Mouse (Mus musculus): Measurements from ENCODE around the gene Cradd. TPM values are rescaled to one million over a fixed set of nuclear protein-coding genes. Genes with fewer than 3 reads are reported as not detected.

The Cradd gene
- polyA plus RNA-seq, 1 experiment = 4.0 TPM

DNA sequence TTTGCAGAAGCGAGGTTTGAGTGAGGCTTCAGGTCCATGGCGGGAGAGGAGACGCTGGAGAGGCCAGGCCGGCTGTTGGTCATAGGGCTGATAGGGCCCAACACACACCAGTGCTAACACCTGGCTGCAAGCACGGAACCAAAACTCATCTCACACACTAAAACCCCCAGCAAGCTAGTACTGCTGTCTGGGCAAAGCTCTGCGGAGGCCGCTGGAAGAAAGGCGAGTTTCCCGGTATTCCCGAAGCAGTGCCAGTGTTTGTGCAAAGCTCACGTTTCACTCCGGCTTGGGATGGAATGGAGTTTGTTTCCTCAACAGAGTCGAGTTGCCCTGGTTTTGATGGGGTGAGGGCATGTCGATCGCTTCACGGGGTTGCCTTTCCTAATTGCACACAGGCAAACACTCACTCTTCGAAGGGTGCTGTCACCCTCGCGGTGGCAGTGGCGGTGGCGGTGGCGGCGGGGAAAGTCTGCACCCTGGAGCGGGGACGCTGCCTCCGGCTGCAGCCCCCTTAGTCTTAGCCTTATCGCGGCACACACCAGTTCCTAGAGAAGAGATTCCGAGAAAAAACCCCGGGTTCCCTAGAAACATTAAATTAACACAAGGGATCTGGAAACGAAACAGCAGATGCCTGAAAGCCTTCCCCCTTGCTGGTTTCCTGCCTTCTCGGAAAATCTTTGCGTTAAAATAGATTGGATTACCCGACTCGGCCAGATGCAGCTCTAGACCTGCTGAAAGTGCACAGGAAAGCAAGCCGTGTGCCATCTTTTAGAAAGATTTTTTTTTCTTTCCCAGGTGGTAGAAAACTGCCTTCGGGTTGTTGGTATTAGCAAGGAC, 59.2 kb downstream of the Cradd start:
- peak overlapping the region; percentile 68 for H3K27ac ChIP-seq (ENCODE audit: control insufficient read depth, insufficient read depth, low read depth, low read length)
- no peak for TF ChIP-seq POLR2A (IDR thresholded peaks at IDR 0.05; ENCODE audit: control insufficient read depth, low read depth, low read length)
- H3K4me1 ChIP-seq (ENCODE audit: control insufficient read depth, insufficient read depth, low read length) = peaks cover 12% of the 10 kb centered on the region
- H3K36me3 ChIP-seq (ENCODE audit: control insufficient read depth, insufficient read depth, low read length) = no peaks in the 10 kb centered on the region
- peaks cover 5% of the 10 kb centered on the region; the same call in 1 of the 2 replicates for H3K27me3 ChIP-seq (ENCODE audit: control insufficient read depth, insufficient read depth, low read length)
- peak overlapping the region; percentile 90 for H3K4me3 ChIP-seq (ENCODE audit: control insufficient read depth, low read depth, low read length)

DNA sequence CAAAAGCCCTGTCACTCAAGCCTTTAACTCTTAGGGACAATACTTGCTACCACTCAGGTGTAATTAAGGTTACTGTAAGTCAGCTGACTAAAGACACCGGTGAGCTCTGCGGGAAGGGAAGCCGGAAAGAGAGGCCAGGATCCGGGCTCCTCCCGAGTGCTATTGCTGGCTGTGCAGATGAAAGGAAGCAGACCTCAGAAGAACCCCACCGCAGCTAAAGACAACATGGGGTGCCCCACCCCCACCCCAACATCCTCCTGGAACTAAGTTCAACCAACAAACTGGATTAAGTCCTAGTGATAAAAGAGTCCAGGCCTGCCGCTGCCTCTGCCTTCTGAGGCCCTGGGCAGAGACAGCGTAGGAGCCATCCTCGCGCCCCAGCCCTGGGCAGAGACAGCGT, 61.5 kb downstream of the Cradd start:
- H3K4me3 ChIP-seq (ENCODE audit: control insufficient read depth, low read depth, low read length) = no peak overlapping the region
- TF ChIP-seq POLR2A (IDR thresholded peaks at IDR 0.05; ENCODE audit: control insufficient read depth, low read depth, low read length) (no peak), CTCF (IDR thresholded peaks at IDR 0.05; ENCODE audit: control insufficient read depth, insufficient read depth, insufficient replicate concordance, low read depth, low read length) (no peak)
- no peaks in the 10 kb centered on the region for H3K36me3 ChIP-seq (ENCODE audit: control insufficient read depth, insufficient read depth, low read length)
- H3K27ac ChIP-seq (ENCODE audit: control insufficient read depth, insufficient read depth, low read depth, low read length) = no peak overlapping the region
- H3K27me3 ChIP-seq (ENCODE audit: control insufficient read depth, insufficient read depth, low read length) = peaks cover 5% of the 10 kb centered on the region; the same call in 1 of the 2 replicates
- H3K4me1 ChIP-seq (ENCODE audit: control insufficient read depth, insufficient read depth, low read length) = peaks cover 10% of the 10 kb centered on the region

DNA sequence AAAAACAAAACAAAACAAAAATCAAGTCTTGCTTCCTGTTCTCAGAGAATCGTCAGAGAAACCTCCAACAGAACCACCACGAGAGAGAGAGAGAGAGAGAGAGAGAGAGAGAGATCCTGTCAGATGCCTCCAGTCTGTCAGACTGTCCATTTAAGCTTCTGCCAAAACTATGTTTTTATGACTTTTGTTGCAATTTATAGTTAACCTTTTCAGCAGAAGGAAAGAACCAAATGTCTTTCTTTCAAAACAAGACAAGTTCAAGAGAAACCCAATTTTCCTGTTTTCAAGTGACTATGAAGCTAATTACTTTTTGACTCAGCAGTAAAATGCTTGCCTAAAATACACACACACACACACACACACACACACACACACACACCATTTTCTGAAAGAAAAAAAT, 62.7 kb downstream of the Cradd start:
- peaks cover 10% of the 10 kb centered on the region for H3K4me1 ChIP-seq (ENCODE audit: control insufficient read depth, insufficient read depth, low read length)
- TF ChIP-seq CTCF (IDR thresholded peaks at IDR 0.05; ENCODE audit: control insufficient read depth, insufficient read depth, insufficient replicate concordance, low read depth, low read length) = no peak
- no peak for TF ChIP-seq POLR2A (IDR thresholded peaks at IDR 0.05; ENCODE audit: control insufficient read depth, low read depth, low read length)
- no peaks in the 10 kb centered on the region for H3K36me3 ChIP-seq (ENCODE audit: control insufficient read depth, insufficient read depth, low read length)
- H3K27ac ChIP-seq (ENCODE audit: control insufficient read depth, insufficient read depth, low read depth, low read length) = no peak overlapping the region
- H3K27me3 ChIP-seq (ENCODE audit: control insufficient read depth, insufficient read depth, low read length) = peaks cover 5% of the 10 kb centered on the region; the same call in 1 of the 2 replicates
- H3K4me3 ChIP-seq (ENCODE audit: control insufficient read depth, low read depth, low read length) = no peak overlapping the region

DNA sequence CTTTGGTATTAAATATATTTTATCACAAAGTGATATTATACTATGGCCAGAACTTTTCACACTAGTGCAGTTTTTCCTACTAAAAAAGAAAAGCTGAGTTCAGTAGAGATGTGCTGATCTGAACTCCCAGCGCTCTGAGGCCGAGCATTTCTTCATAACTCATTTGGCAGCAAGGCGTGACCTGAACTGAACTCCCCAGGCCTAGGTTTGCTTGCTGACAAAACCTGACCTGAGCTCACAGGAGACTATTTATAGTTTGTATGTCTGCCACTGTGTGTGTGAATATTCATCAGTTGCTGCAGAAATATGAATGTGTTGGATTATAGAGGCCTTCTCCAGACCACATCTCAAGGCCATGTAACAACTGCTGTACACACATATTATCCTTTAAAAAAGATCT, 63.5 kb downstream of the Cradd start:
- H3K27ac ChIP-seq (ENCODE audit: control insufficient read depth, insufficient read depth, low read depth, low read length) = no peak overlapping the region
- H3K27me3 ChIP-seq (ENCODE audit: control insufficient read depth, insufficient read depth, low read length) = peaks cover 5% of the 10 kb centered on the region; the same call in 1 of the 2 replicates
- no peak overlapping the region for H3K4me3 ChIP-seq (ENCODE audit: control insufficient read depth, low read depth, low read length)
- peaks cover 10% of the 10 kb centered on the region for H3K4me1 ChIP-seq (ENCODE audit: control insufficient read depth, insufficient read depth, low read length)
- TF ChIP-seq CTCF (IDR thresholded peaks at IDR 0.05; ENCODE audit: control insufficient read depth, insufficient read depth, insufficient replicate concordance, low read depth, low read length) (no peak), POLR2A (IDR thresholded peaks at IDR 0.05; ENCODE audit: control insufficient read depth, low read depth, low read length) (no peak)
- H3K36me3 ChIP-seq (ENCODE audit: control insufficient read depth, insufficient read depth, low read length) = no peaks in the 10 kb centered on the region

DNA sequence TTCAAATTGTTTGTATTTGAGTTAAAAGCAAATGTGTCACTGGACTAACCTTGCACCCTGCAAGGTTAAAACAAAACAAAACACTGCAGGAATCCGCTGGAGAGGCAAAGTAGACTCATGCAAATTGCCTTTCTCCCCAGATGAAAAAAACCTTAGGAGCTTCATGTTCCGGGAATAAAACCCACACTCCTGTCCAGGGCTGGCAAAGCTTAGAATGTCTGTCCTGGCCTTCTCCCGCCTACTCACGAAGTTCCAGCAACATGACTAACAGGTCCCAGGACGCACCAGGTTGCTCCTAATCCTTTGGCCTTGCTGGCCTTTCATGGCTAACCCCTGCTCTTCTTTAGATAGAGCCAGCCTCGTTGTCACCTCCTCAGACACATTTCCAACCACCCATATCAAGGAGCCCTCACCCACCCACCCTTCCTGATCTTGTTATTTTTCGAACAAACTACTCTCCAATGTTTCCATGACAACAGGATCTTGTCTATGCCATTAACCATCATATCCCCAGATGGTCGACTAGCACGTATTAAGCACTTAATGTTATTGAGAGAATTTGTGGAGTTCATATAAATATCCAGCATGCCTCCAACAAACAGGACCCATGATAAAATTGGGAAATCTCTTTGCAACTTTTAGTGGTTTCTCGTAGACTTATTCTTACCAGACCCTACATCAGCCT, 65.3 kb downstream of the Cradd start:
- Histone ChIP-seq H3K27ac (ENCODE audit: control insufficient read depth, insufficient read depth, low read depth, low read length) (no peak overlapping the region), H3K36me3 (ENCODE audit: control insufficient read depth, insufficient read depth, low read length) (no peaks in the 10 kb centered on the region), H3K27me3 (ENCODE audit: control insufficient read depth, insufficient read depth, low read length) (no peaks in the 10 kb centered on the region), H3K4me3 (ENCODE audit: control insufficient read depth, low read depth, low read length) (no peak overlapping the region), H3K4me1 (ENCODE audit: control insufficient read depth, insufficient read depth, low read length) (peaks cover 17% of the 10 kb centered on the region)
- TF ChIP-seq CTCF (IDR thresholded peaks at IDR 0.05; ENCODE audit: control insufficient read depth, insufficient read depth, insufficient replicate concordance, low read depth, low read length) (no peak), POLR2A (IDR thresholded peaks at IDR 0.05; ENCODE audit: control insufficient read depth, low read depth, low read length) (no peak)

DNA sequence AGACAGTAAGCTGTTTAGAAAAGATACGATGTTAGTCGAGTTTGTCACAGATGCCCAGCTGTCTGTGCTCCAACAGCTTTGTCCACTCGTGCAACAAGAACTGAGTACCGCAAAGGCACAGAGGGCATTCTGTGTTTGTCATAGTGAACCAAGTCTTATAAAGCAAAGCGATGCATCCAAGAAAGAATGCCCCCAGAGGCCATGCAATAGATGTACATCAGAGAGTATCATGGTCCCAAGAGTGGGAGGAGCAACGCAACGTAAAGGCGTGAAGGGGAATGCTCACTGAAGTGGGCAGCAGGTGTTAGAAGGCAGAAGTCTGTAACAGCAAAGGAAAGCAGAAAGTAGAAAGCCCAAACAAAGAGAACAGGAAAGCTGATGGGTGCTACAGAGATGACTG, 66.0 kb downstream of the Cradd start:
- Histone ChIP-seq H3K27ac (ENCODE audit: control insufficient read depth, insufficient read depth, low read depth, low read length) (peak overlapping the region; percentile 52), H3K4me1 (ENCODE audit: control insufficient read depth, insufficient read depth, low read length) (peaks cover 18% of the 10 kb centered on the region), H3K27me3 (ENCODE audit: control insufficient read depth, insufficient read depth, low read length) (no peaks in the 10 kb centered on the region), H3K36me3 (ENCODE audit: control insufficient read depth, insufficient read depth, low read length) (no peaks in the 10 kb centered on the region), H3K4me3 (ENCODE audit: control insufficient read depth, low read depth, low read length) (no peak overlapping the region)
- TF ChIP-seq POLR2A (IDR thresholded peaks at IDR 0.05; ENCODE audit: control insufficient read depth, low read depth, low read length) = no peak
- TF ChIP-seq CTCF (IDR thresholded peaks at IDR 0.05; ENCODE audit: control insufficient read depth, insufficient read depth, insufficient replicate concordance, low read depth, low read length) = no peak

DNA sequence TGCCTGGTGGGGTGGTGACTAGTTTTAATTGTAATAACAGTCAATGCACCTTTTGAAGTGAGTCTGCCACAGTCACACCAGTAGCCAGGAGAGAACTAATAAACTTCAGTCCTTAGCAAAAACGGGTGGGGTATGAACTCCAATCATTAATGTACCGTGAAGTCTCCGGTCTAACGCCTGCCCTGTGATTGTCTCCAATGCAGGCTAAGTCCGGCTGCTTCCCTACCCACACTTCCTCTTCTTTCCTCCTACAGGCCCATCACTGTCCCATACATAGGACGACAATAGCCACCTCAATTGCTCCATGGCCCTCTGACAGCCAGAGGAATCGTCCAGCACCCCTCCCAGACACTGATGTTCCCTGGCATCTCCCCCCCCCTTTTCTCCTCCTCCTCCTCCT, 67.8 kb downstream of the Cradd start:
- H3K36me3 ChIP-seq (ENCODE audit: control insufficient read depth, insufficient read depth, low read length) = no peaks in the 10 kb centered on the region
- no peaks in the 10 kb centered on the region for H3K27me3 ChIP-seq (ENCODE audit: control insufficient read depth, insufficient read depth, low read length)
- peaks cover 17% of the 10 kb centered on the region for H3K4me1 ChIP-seq (ENCODE audit: control insufficient read depth, insufficient read depth, low read length)
- TF ChIP-seq CTCF (IDR thresholded peaks at IDR 0.05; ENCODE audit: control insufficient read depth, insufficient read depth, insufficient replicate concordance, low read depth, low read length) = no peak
- no peak for TF ChIP-seq POLR2A (IDR thresholded peaks at IDR 0.05; ENCODE audit: control insufficient read depth, low read depth, low read length)
- no peak overlapping the region for H3K27ac ChIP-seq (ENCODE audit: control insufficient read depth, insufficient read depth, low read depth, low read length)
- H3K4me3 ChIP-seq (ENCODE audit: control insufficient read depth, low read depth, low read length) = no peak overlapping the region

Measured in testis, adult 2 months (tissue).